ENCODE assay signal across 8 mouse cellular contexts in genomic region chr5:134887447-134888335, GRCm38 (mm10). TPM values are rescaled to one million over a fixed set of nuclear protein-coding genes. Genes with fewer than 3 reads are reported as not detected.
DNase-seq lines count a peak whose midpoint lies in the region; ATAC-seq lines count a peak whose summit lies in the region.

No protein-coding gene starts in this region.

- H3K36me3 ChIP-seq in forebrain, embryonic 14.5 days (ENCODE audit: control insufficient read depth, insufficient read depth, low read length) = no peaks in the 10 kb centered on the region
- H3K36me3 ChIP-seq in forebrain, embryonic 11.5 days (ENCODE audit: control insufficient read depth, insufficient read depth, low read length) = no peaks in the 10 kb centered on the region
- H3K36me3 ChIP-seq in embryonic facial prominence, embryonic 10.5 days (replicated peaks) = no peaks in the 10 kb centered on the region
- H3K36me3 ChIP-seq in intestine, embryonic 16.5 days (ENCODE audit: control insufficient read depth, insufficient read depth, low read length) = no peaks in the 10 kb centered on the region
- no peaks in the 10 kb centered on the region for H3K36me3 ChIP-seq in lung, embryonic 16.5 days (ENCODE audit: control insufficient read depth, insufficient read depth, low read length)

- ATAC-seq in forebrain, embryonic 14.5 days = no peak
- no peak for ATAC-seq in forebrain, embryonic 11.5 days (replicated peaks; ENCODE audit: low FRiP score)
- ATAC-seq in intestine, embryonic 16.5 days = peak; percentile 62
- peak; percentile 34 for ATAC-seq in lung, embryonic 16.5 days (ENCODE audit: low read depth)
- ATAC-seq in monocyte, adult 5-6 weeks (replicated peaks; ENCODE audit: insufficient number of reproducible peaks, low FRiP score, low TSS enrichment, poor library complexity, severe bottlenecking) = no peak

- 50% methylated on average over 18 of the region's 18 CpGs for WGBS in forebrain, embryonic 14.5 days
- 53% methylated on average over 18 of the region's 18 CpGs for WGBS in forebrain, embryonic 11.5 days
- WGBS in embryonic facial prominence, embryonic 10.5 days = 67% methylated on average over 18 of the region's 18 CpGs
- 50% methylated on average over 18 of the region's 18 CpGs for WGBS in intestine, embryonic 16.5 days
- WGBS in lung, embryonic 16.5 days = 44% methylated on average over 18 of the region's 18 CpGs

- no peak overlapping the region for H3K4me2 ChIP-seq in forebrain, embryonic 14.5 days (ENCODE audit: low read length)
- H3K4me2 ChIP-seq in forebrain, embryonic 11.5 days (ENCODE audit: low read depth, low read length, severe bottlenecking) = no peak overlapping the region
- no peak overlapping the region for H3K4me2 ChIP-seq in intestine, embryonic 16.5 days (ENCODE audit: low read depth, low read length)
- no peak overlapping the region for H3K4me2 ChIP-seq in lung, embryonic 16.5 days (ENCODE audit: low read depth, low read length)

- H3K27me3 ChIP-seq in forebrain, embryonic 14.5 days (replicated peaks; ENCODE audit: control insufficient read depth, insufficient read depth, low read length) = no peaks in the 10 kb centered on the region
- H3K27me3 ChIP-seq in forebrain, embryonic 11.5 days (ENCODE audit: control insufficient read depth, insufficient read depth, low read length) = no peaks in the 10 kb centered on the region
- 0 out of 2 replicates have a peak, but pooled peaks cover 13% of the 10 kb centered on the region for H3K27me3 ChIP-seq in embryonic facial prominence, embryonic 10.5 days (replicated peaks; ENCODE audit: low read depth, poor library complexity, severe bottlenecking)
- H3K27me3 ChIP-seq in intestine, embryonic 16.5 days (replicated peaks; ENCODE audit: control insufficient read depth, insufficient read depth, low read length) = no peaks in the 10 kb centered on the region
- H3K27me3 ChIP-seq in lung, embryonic 16.5 days (ENCODE audit: control insufficient read depth, insufficient read depth, low read depth, low read length) = no peaks in the 10 kb centered on the region

- H3K9ac ChIP-seq in forebrain, embryonic 14.5 days (ENCODE audit: low read length) = no peak overlapping the region
- H3K9ac ChIP-seq in forebrain, embryonic 11.5 days (ENCODE audit: low read length) = no peak overlapping the region
- no peak overlapping the region for H3K9ac ChIP-seq in intestine, embryonic 16.5 days (ENCODE audit: low read depth, low read length)
- peak overlapping the region; percentile 26; the same call in 1 of the 2 replicates for H3K9ac ChIP-seq in lung, embryonic 16.5 days (ENCODE audit: low read length)

- no peak for DNase-seq in forebrain, embryonic 14.5 days (ENCODE audit: low spot score)
- DNase-seq in forebrain, embryonic 11.5 days (ENCODE audit: low spot score) = no peak
- DNase-seq in embryonic facial prominence, embryonic 10.5 days (ENCODE audit: low spot score) = no peak
- DNase-seq in urinary bladder, postnatal 10 days (ENCODE audit: low spot score) = no peak
- no peak for DNase-seq in layer of hippocampus, postnatal 14 days (ENCODE audit: low spot score in 2 of 2)

- H3K27ac ChIP-seq in forebrain, embryonic 14.5 days (ENCODE audit: low read depth, low read length) = peak overlapping the region; percentile 39; the same call in 1 of the 2 replicates
- no peak overlapping the region; the same call in 1 of the 2 replicates for H3K27ac ChIP-seq in forebrain, embryonic 11.5 days (ENCODE audit: low read depth, low read length)
- H3K27ac ChIP-seq in embryonic facial prominence, embryonic 10.5 days (replicated peaks) = peak overlapping the region; percentile 41; the same call in 1 of the 2 replicates
- 0 out of 2 replicates have a peak overlapping the region, but pooled peaks have one; percentile 27 for H3K27ac ChIP-seq in intestine, embryonic 16.5 days (ENCODE audit: low read length)
- H3K27ac ChIP-seq in lung, embryonic 16.5 days (ENCODE audit: low read length) = peak overlapping the region; percentile 85

- no peaks in the 10 kb centered on the region for H3K9me3 ChIP-seq in forebrain, embryonic 14.5 days (replicated peaks; ENCODE audit: control insufficient read depth, low read length)
- H3K9me3 ChIP-seq in forebrain, embryonic 11.5 days (ENCODE audit: control insufficient read depth, low read length) = no peaks in the 10 kb centered on the region
- H3K9me3 ChIP-seq in embryonic facial prominence, embryonic 10.5 days = no peaks in the 10 kb centered on the region
- H3K9me3 ChIP-seq in intestine, embryonic 16.5 days (ENCODE audit: control insufficient read depth, low read length) = no peaks in the 10 kb centered on the region
- H3K9me3 ChIP-seq in lung, embryonic 16.5 days (ENCODE audit: control insufficient read depth, low read length) = no peaks in the 10 kb centered on the region

- no peak overlapping the region for H3K4me3 ChIP-seq in forebrain, embryonic 14.5 days (ENCODE audit: low read depth, low read length)
- no peak overlapping the region for H3K4me3 ChIP-seq in forebrain, embryonic 11.5 days (ENCODE audit: low read depth, low read length)
- H3K4me3 ChIP-seq in embryonic facial prominence, embryonic 10.5 days = no peak overlapping the region
- no peak overlapping the region for H3K4me3 ChIP-seq in intestine, embryonic 16.5 days (ENCODE audit: low read length)
- H3K4me3 ChIP-seq in lung, embryonic 16.5 days (ENCODE audit: low read length) = no peak overlapping the region

- H3K4me1 ChIP-seq in forebrain, embryonic 14.5 days (ENCODE audit: control insufficient read depth, insufficient read depth, low read length) = no peaks in the 10 kb centered on the region
- H3K4me1 ChIP-seq in forebrain, embryonic 11.5 days (replicated peaks; ENCODE audit: control insufficient read depth, insufficient read depth, low read length) = no peaks in the 10 kb centered on the region
- H3K4me1 ChIP-seq in embryonic facial prominence, embryonic 10.5 days = peaks cover 10% of the 10 kb centered on the region
- no peaks in the 10 kb centered on the region for H3K4me1 ChIP-seq in intestine, embryonic 16.5 days (ENCODE audit: control insufficient read depth, insufficient read depth, low read length)
- H3K4me1 ChIP-seq in lung, embryonic 16.5 days (replicated peaks; ENCODE audit: control insufficient read depth, insufficient read depth, low read length) = peaks cover 26% of the 10 kb centered on the region

RNA-seq across cellular contexts. Expression of gene Tmem270, which starts 18.8 kb away (rescaled TPM):
- polyA plus RNA-seq in forebrain, embryonic 14.5 days (2014; fragmentation: Nextera tagmentation; extraction: Ambion mirVana) = not detected in 2 replicates
- not detected in 2 replicates for polyA plus RNA-seq in forebrain, embryonic 11.5 days (2014; fragmentation: Nextera tagmentation; extraction: Ambion mirVana)
- not detected in 2 replicates for polyA plus RNA-seq in embryonic facial prominence, embryonic 10.5 days (2016; fragmentation: Nextera tagmentation; extraction: Ambion mirVana)
- not detected in 2 replicates for polyA plus RNA-seq in intestine, embryonic 16.5 days (2015; fragmentation: Nextera tagmentation; extraction: Ambion mirVana)
- polyA plus RNA-seq in lung, embryonic 16.5 days (2015; fragmentation: Nextera tagmentation; extraction: Ambion mirVana) = not detected in 2 replicates
- total RNA-seq in monocyte, adult 5-6 weeks (2017) = not detected in 3 replicates
- total RNA-seq in layer of hippocampus, postnatal 14 days (2021) = not detected

RNA-seq across cellular contexts. Expression of gene Cldn13, which starts 27.6 kb away (rescaled TPM):
- polyA plus RNA-seq in forebrain, embryonic 14.5 days (2014; fragmentation: Nextera tagmentation; extraction: Ambion mirVana) = 0.22 TPM in 1 of 2 replicates, not detected in the other
- 3.6 and 3.8 TPM in 2 replicates for polyA plus RNA-seq in forebrain, embryonic 11.5 days (2014; fragmentation: Nextera tagmentation; extraction: Ambion mirVana)
- polyA plus RNA-seq in embryonic facial prominence, embryonic 10.5 days (2016; fragmentation: Nextera tagmentation; extraction: Ambion mirVana) = 2.1 and 2.8 TPM in 2 replicates
- 2.1 and 6.4 TPM in 2 replicates for polyA plus RNA-seq in intestine, embryonic 16.5 days (2015; fragmentation: Nextera tagmentation; extraction: Ambion mirVana)
- polyA plus RNA-seq in lung, embryonic 16.5 days (2015; fragmentation: Nextera tagmentation; extraction: Ambion mirVana) = 0.75 and 3.3 TPM in 2 replicates
- total RNA-seq in monocyte, adult 5-6 weeks (2017) = not detected in 3 replicates
- total RNA-seq in layer of hippocampus, postnatal 14 days (2021) = not detected

RNA-seq across cellular contexts. Expression of gene Mettl27, which starts 44.5 kb away (rescaled TPM):
- polyA plus RNA-seq in forebrain, embryonic 14.5 days (2014; fragmentation: Nextera tagmentation; extraction: Ambion mirVana) = 6.3 and 9.4 TPM in 2 replicates
- 7.3 and 10.4 TPM in 2 replicates for polyA plus RNA-seq in forebrain, embryonic 11.5 days (2014; fragmentation: Nextera tagmentation; extraction: Ambion mirVana)
- polyA plus RNA-seq in embryonic facial prominence, embryonic 10.5 days (2016; fragmentation: Nextera tagmentation; extraction: Ambion mirVana) = 14.8 and 17.0 TPM in 2 replicates
- 27.2 TPM in 2 replicates for polyA plus RNA-seq in intestine, embryonic 16.5 days (2015; fragmentation: Nextera tagmentation; extraction: Ambion mirVana)
- 30.6 and 33.5 TPM in 2 replicates for polyA plus RNA-seq in lung, embryonic 16.5 days (2015; fragmentation: Nextera tagmentation; extraction: Ambion mirVana)
- 1.3 to 1.6 TPM in 2 of 3 replicates, not detected in the other for total RNA-seq in monocyte, adult 5-6 weeks (2017)
- 10 to 100 TPM; 14.6 to 16.5 TPM for total RNA-seq in layer of hippocampus, postnatal 14 days (2021)

RNA-seq across cellular contexts. Expression of gene Cldn4, which starts 59.0 kb away (rescaled TPM):
- not detected in 2 replicates for polyA plus RNA-seq in forebrain, embryonic 14.5 days (2014; fragmentation: Nextera tagmentation; extraction: Ambion mirVana)
- polyA plus RNA-seq in forebrain, embryonic 11.5 days (2014; fragmentation: Nextera tagmentation; extraction: Ambion mirVana) = 5.6 and 7.0 TPM in 2 replicates
- polyA plus RNA-seq in embryonic facial prominence, embryonic 10.5 days (2016; fragmentation: Nextera tagmentation; extraction: Ambion mirVana) = 16.7 and 17.5 TPM in 2 replicates
- polyA plus RNA-seq in intestine, embryonic 16.5 days (2015; fragmentation: Nextera tagmentation; extraction: Ambion mirVana) = 48.7 and 54.2 TPM in 2 replicates
- polyA plus RNA-seq in lung, embryonic 16.5 days (2015; fragmentation: Nextera tagmentation; extraction: Ambion mirVana) = 33.0 and 33.1 TPM in 2 replicates
- total RNA-seq in monocyte, adult 5-6 weeks (2017) = not detected in 3 replicates
- total RNA-seq in layer of hippocampus, postnatal 14 days (2021) = not detected

Comparison
In these comparisons a context has a peak if more than half of its experiments do, and no peak if none do; other contexts are left out.
1. ATAC-seq: peak in intestine, embryonic 16.5 days (single experiment) and lung, embryonic 16.5 days (single experiment); none in forebrain, embryonic 14.5 days (single experiment), forebrain, embryonic 11.5 days (single experiment) and monocyte, adult 5-6 weeks (single experiment).